Mouse (Mus musculus): Measurements from ENCODE around the gene Pfkl. TPM values are rescaled to one million over a fixed set of nuclear protein-coding genes. Genes with fewer than 3 reads are reported as not detected.

Gene Pfkl
- polyA plus RNA-seq, 1 experiment = 32.1 TPM

GRCm38 (mm10) chr10:78002316-78002715 is 7.6 kb downstream of the Pfkl start:
- no peak overlapping the region for H3K27ac ChIP-seq (ENCODE audit: insufficient read depth, low read depth, low read length)
- H3K4me1 ChIP-seq (ENCODE audit: control insufficient read depth, insufficient read depth, low read length) = peaks cover 14% of the 10 kb centered on the region
- no peak for TF ChIP-seq CTCF (IDR thresholded peaks at IDR 0.05; ENCODE audit: low read depth, low read length)
- no peak for TF ChIP-seq POLR2A (IDR thresholded peaks at IDR 0.05; ENCODE audit: borderline replicate concordance, low read depth, low read length)
- H3K4me3 ChIP-seq (ENCODE audit: insufficient read depth, low read length) = no peak overlapping the region

GRCm38 (mm10) chr10:78001796-78002195 is 8.1 kb downstream of the Pfkl start:
- Histone ChIP-seq H3K4me3 (ENCODE audit: insufficient read depth, low read length) (no peak overlapping the region), H3K4me1 (ENCODE audit: control insufficient read depth, insufficient read depth, low read length) (peaks cover 9% of the 10 kb centered on the region), H3K27ac (ENCODE audit: insufficient read depth, low read depth, low read length) (no peak overlapping the region)
- TF ChIP-seq POLR2A (IDR thresholded peaks at IDR 0.05; ENCODE audit: borderline replicate concordance, low read depth, low read length) = no peak
- no peak for TF ChIP-seq CTCF (IDR thresholded peaks at IDR 0.05; ENCODE audit: low read depth, low read length)

GRCm38 (mm10) chr10:78000200-78000599 is 9.7 kb downstream of the Pfkl start:
- Histone ChIP-seq H3K4me1 (ENCODE audit: control insufficient read depth, insufficient read depth, low read length) (no peaks in the 10 kb centered on the region), H3K4me3 (ENCODE audit: insufficient read depth, low read length) (no peak overlapping the region), H3K27ac (ENCODE audit: insufficient read depth, low read depth, low read length) (no peak overlapping the region)
- TF ChIP-seq CTCF (IDR thresholded peaks at IDR 0.05; ENCODE audit: low read depth, low read length) (no peak), POLR2A (IDR thresholded peaks at IDR 0.05; ENCODE audit: borderline replicate concordance, low read depth, low read length) (no peak)

- Histone ChIP-seq H3K4me3 (ENCODE audit: insufficient read depth, low read length) (no peak overlapping the region), H3K27ac (ENCODE audit: insufficient read depth, low read depth, low read length) (no peak overlapping the region), H3K4me1 (ENCODE audit: control insufficient read depth, insufficient read depth, low read length) (no peaks in the 10 kb centered on the region)
- TF ChIP-seq CTCF (IDR thresholded peaks at IDR 0.05; ENCODE audit: low read depth, low read length) (no peak), POLR2A (IDR thresholded peaks at IDR 0.05; ENCODE audit: borderline replicate concordance, low read depth, low read length) (no peak)
Observed at GRCm38 (mm10) chr10:77995639-77996038, 14.2 kb downstream of the Pfkl start.

- Histone ChIP-seq H3K27ac (ENCODE audit: insufficient read depth, low read depth, low read length) (no peak overlapping the region), H3K4me1 (ENCODE audit: control insufficient read depth, insufficient read depth, low read length) (no peaks in the 10 kb centered on the region), H3K4me3 (ENCODE audit: insufficient read depth, low read length) (no peak overlapping the region)
- TF ChIP-seq CTCF (IDR thresholded peaks at IDR 0.05; ENCODE audit: low read depth, low read length) = no peak
- no peak for TF ChIP-seq POLR2A (IDR thresholded peaks at IDR 0.05; ENCODE audit: borderline replicate concordance, low read depth, low read length)
Observed at GRCm38 (mm10) chr10:77985775-77986174, 24.1 kb downstream of the Pfkl start.

- H3K27ac ChIP-seq (ENCODE audit: insufficient read depth, low read depth, low read length) = no peak overlapping the region
- TF ChIP-seq CTCF (IDR thresholded peaks at IDR 0.05; ENCODE audit: low read depth, low read length) (peak; percentile 62), POLR2A (IDR thresholded peaks at IDR 0.05; ENCODE audit: borderline replicate concordance, low read depth, low read length) (no peak)
- no peaks in the 10 kb centered on the region for H3K4me1 ChIP-seq (ENCODE audit: control insufficient read depth, insufficient read depth, low read length)
- no peak overlapping the region for H3K4me3 ChIP-seq (ENCODE audit: insufficient read depth, low read length)
Observed at GRCm38 (mm10) chr10:77984660-77985059, 25.2 kb downstream of the Pfkl start.

- TF ChIP-seq POLR2A (IDR thresholded peaks at IDR 0.05; ENCODE audit: borderline replicate concordance, low read depth, low read length) (no peak; the same call in 1 of the 2 replicates), CTCF (IDR thresholded peaks at IDR 0.05; ENCODE audit: low read depth, low read length) (no peak)
- Histone ChIP-seq H3K4me3 (ENCODE audit: insufficient read depth, low read length) (peak within 1 kb of the TSS; percentile 93), H3K4me1 (ENCODE audit: control insufficient read depth, insufficient read depth, low read length) (peaks cover 31% of the 10 kb centered on the region), H3K27ac (ENCODE audit: insufficient read depth, low read depth, low read length) (peak within 1 kb of the TSS; percentile 34)
Observed at GRCm38 (mm10) chr10:77978351-77979350, 31.2 kb downstream of the Pfkl start, which contains the start of gene 1810043G02Rik. TSS of gene 1810043G02Rik (plus strand) at chr10:77978524.

GRCm38 (mm10) chr10:77976458-77977150 is 33.3 kb downstream of the Pfkl start:
- TF ChIP-seq CTCF (IDR thresholded peaks at IDR 0.05; ENCODE audit: low read depth, low read length) = no peak
- TF ChIP-seq POLR2A (IDR thresholded peaks at IDR 0.05; ENCODE audit: borderline replicate concordance, low read depth, low read length) = no peak
- no peak overlapping the region for H3K4me3 ChIP-seq (ENCODE audit: insufficient read depth, low read length)
- H3K27ac ChIP-seq (ENCODE audit: insufficient read depth, low read depth, low read length) = no peak overlapping the region
- H3K4me1 ChIP-seq (ENCODE audit: control insufficient read depth, insufficient read depth, low read length) = peaks cover 37% of the 10 kb centered on the region

GRCm38 (mm10) chr10:77975653-77976052 is 34.2 kb downstream of the Pfkl start:
- Histone ChIP-seq H3K4me3 (ENCODE audit: insufficient read depth, low read length) (no peak overlapping the region), H3K27ac (ENCODE audit: insufficient read depth, low read depth, low read length) (no peak overlapping the region), H3K4me1 (ENCODE audit: control insufficient read depth, insufficient read depth, low read length) (peaks cover 40% of the 10 kb centered on the region)
- TF ChIP-seq POLR2A (IDR thresholded peaks at IDR 0.05; ENCODE audit: borderline replicate concordance, low read depth, low read length) (no peak), CTCF (IDR thresholded peaks at IDR 0.05; ENCODE audit: low read depth, low read length) (no peak)
